Mouse (Mus musculus): ENCODE measurements around the gene Smbd1. TPM values are rescaled to one million over a fixed set of nuclear protein-coding genes. Genes with fewer than 3 reads are reported as not detected.

Smbd1 gene
- polyA plus RNA-seq, 1 experiment from 2014 or later = not detected

DNA sequence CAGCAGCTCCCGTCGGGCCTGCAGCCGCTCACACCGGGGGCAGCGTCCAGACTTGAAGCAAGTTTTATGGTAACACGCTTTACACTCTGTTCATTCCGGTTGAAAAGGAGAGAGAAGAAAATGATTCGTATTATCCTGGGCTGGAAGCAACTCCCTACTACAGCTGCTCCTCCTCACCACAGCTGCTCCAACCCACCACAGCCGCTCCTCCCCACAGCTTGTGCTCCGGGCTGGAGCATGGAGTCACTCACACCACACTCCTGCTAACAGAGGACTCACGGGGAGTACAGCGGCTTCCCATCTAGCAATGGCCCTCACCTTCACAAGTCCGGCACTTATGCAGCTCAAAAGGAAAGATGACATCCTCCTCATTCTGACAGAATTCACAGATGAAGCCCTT lies 13.8 kb upstream of the Smbd1 start:
- Histone ChIP-seq H3K4me1 (no peaks in the 10 kb centered on the region), H3K27me3 (no peaks in the 10 kb centered on the region), H3K27ac (no peak overlapping the region), H3K9ac (no peak overlapping the region), H3K36me3 (peaks cover 74% of the 10 kb centered on the region), H3K9me3 (no peaks in the 10 kb centered on the region), H3K4me2 (replicated peaks) (no peak overlapping the region), H3K4me3 (no peak overlapping the region)
- no peak for ATAC-seq (ENCODE audit: low FRiP score, low read depth)
- 80% methylated on average over 13 of the region's 13 CpGs for WGBS

DNA sequence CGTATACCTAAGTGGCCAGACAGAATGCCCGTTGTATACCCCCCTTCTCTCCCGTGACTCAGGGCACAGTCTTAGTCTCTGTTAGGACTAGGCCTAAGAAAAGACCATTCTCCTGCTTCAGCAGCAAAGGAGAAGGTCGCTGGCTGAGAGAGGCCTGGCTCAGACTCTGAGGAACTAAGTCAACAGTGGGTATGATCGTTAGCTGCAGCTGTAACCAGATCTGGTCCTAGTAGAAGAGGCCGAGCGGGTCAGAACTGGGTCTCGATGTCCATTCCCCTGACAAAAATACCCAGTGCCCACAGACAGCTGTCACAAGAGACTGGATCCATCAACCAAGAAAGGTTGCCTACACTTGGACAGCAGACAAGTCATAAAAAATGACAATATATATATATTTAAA lies 13.2 kb upstream of the Smbd1 start:
- Histone ChIP-seq H3K9ac (no peak overlapping the region), H3K27me3 (no peaks in the 10 kb centered on the region), H3K4me2 (replicated peaks) (no peak overlapping the region), H3K9me3 (no peaks in the 10 kb centered on the region), H3K4me3 (no peak overlapping the region), H3K4me1 (no peaks in the 10 kb centered on the region), H3K36me3 (peaks cover 68% of the 10 kb centered on the region), H3K27ac (no peak overlapping the region)
- ATAC-seq (ENCODE audit: low FRiP score, low read depth) = no peak
- WGBS = 79% methylated on average over 8 of the region's 8 CpGs

- no peak overlapping the region for H3K4me2 ChIP-seq (replicated peaks)
- H3K4me1 ChIP-seq = no peaks in the 10 kb centered on the region
- H3K27me3 ChIP-seq = no peaks in the 10 kb centered on the region
- H3K9ac ChIP-seq = no peak overlapping the region
- no peak for ATAC-seq (ENCODE audit: low FRiP score, low read depth)
- H3K9me3 ChIP-seq = no peaks in the 10 kb centered on the region
- 82% methylated on average over 5 of the region's 5 CpGs for WGBS
- H3K36me3 ChIP-seq = peaks cover 66% of the 10 kb centered on the region
- no peak overlapping the region for H3K4me3 ChIP-seq
- no peak overlapping the region for H3K27ac ChIP-seq
These were observed 12.6 kb upstream of the Smbd1 start for GRCm38 (mm10) chr16:32822881-32823280.

- ATAC-seq (ENCODE audit: low FRiP score, low read depth) = no peak
- peaks cover 62% of the 10 kb centered on the region for H3K36me3 ChIP-seq
- no peaks in the 10 kb centered on the region for H3K9me3 ChIP-seq
- H3K9ac ChIP-seq = no peak overlapping the region
- no peak overlapping the region for H3K4me2 ChIP-seq (replicated peaks)
- no peaks in the 10 kb centered on the region for H3K27me3 ChIP-seq
- WGBS = 81% methylated on average over 6 of the region's 6 CpGs
- H3K4me3 ChIP-seq = no peak overlapping the region
- H3K27ac ChIP-seq = no peak overlapping the region
- H3K4me1 ChIP-seq = no peaks in the 10 kb centered on the region
These were observed 12.2 kb upstream of the Smbd1 start for GRCm38 (mm10) chr16:32822450-32822827.

DNA sequence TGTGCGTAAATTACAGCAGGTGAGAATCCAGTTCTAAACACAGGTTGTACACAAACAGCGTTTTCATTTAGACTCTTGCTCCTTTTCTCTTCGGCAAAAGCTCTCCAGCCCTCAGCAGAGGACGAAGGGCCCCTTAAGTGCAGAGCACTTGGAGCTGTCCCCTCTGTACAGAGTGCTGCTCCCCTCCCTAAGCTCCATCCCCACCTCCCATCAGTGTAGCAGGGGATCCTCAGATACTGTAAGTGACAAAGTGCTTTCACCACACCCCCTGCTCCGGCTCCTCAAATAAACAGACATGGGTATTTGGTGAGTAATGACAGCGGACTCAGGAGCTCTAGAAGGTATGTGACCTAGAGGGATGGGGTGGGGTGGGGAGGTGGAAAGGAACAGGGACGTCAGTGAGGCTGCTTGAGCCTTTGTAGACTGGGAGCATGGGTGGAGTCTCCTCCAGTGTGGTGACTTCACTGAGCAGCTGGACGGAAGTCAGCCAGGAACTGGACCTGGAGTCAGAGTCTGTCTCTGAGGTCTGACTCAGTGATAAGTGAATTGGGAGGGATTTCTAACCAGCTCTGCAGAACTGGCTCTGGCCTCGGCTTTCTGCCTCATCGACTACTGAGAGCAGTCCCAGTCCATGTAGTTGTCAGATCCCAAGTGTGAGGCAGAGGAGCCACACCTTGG lies 11.6 kb upstream of the Smbd1 start:
- no peak overlapping the region for H3K4me3 ChIP-seq
- H3K27ac ChIP-seq = no peak overlapping the region
- no peaks in the 10 kb centered on the region for H3K4me1 ChIP-seq
- ATAC-seq (ENCODE audit: low FRiP score, low read depth) = 0 out of 2 replicates have a peak, but pooled peaks have one; percentile 44
- H3K9me3 ChIP-seq = no peaks in the 10 kb centered on the region
- no peak overlapping the region for H3K4me2 ChIP-seq (replicated peaks)
- H3K9ac ChIP-seq = no peak overlapping the region
- peaks cover 56% of the 10 kb centered on the region for H3K36me3 ChIP-seq
- no peaks in the 10 kb centered on the region for H3K27me3 ChIP-seq
- WGBS = 65% methylated on average over 10 of the region's 10 CpGs

DNA sequence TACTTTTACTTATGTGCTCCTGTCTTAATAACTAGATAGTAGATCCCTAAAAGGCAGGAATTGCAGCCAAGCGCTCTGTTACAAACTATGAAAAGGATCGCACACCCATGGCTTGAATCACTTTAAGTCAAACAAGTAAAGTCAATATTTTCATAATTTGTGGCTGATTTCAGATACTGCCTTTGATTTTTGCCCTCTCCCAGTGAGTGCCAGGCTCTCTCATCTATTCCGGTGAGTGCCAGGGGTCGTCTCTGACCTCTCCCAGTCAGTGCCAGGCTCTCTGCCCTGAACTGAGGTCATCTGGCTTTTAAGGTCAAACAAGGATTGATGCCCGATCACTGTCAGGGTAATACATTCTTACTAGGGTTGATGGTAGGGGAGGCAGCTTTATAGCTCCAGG lies 8.2 kb upstream of the Smbd1 start:
- no peaks in the 10 kb centered on the region for H3K27me3 ChIP-seq
- H3K27ac ChIP-seq = no peak overlapping the region
- H3K4me2 ChIP-seq (replicated peaks) = no peak overlapping the region
- peaks cover 16% of the 10 kb centered on the region for H3K4me1 ChIP-seq
- 87% methylated on average over 5 of the region's 5 CpGs for WGBS
- ATAC-seq (ENCODE audit: low FRiP score, low read depth) = no peak
- peaks cover 22% of the 10 kb centered on the region for H3K36me3 ChIP-seq
- H3K4me3 ChIP-seq = no peak overlapping the region
- H3K9me3 ChIP-seq = no peaks in the 10 kb centered on the region
- H3K9ac ChIP-seq = no peak overlapping the region

GRCm38 (mm10) chr16:32818036-32818435 lies 7.8 kb upstream of the Smbd1 start:
- Histone ChIP-seq H3K36me3 (peaks cover 18% of the 10 kb centered on the region), H3K27ac (no peak overlapping the region), H3K4me1 (peaks cover 16% of the 10 kb centered on the region), H3K9me3 (no peaks in the 10 kb centered on the region), H3K4me3 (no peak overlapping the region), H3K27me3 (no peaks in the 10 kb centered on the region), H3K4me2 (replicated peaks) (no peak overlapping the region), H3K9ac (no peak overlapping the region)
- WGBS = 89% methylated on average over 4 of the region's 4 CpGs
- ATAC-seq (ENCODE audit: low FRiP score, low read depth) = no peak

- Histone ChIP-seq H3K4me1 (peaks cover 16% of the 10 kb centered on the region), H3K4me2 (replicated peaks) (peak overlapping the region; percentile 60), H3K27me3 (0 out of 2 replicates have a peak, but pooled peaks cover 3% of the 10 kb centered on the region), H3K9me3 (no peaks in the 10 kb centered on the region), H3K9ac (no peak overlapping the region), H3K4me3 (peak overlapping the region; percentile 26), H3K27ac (no peak overlapping the region), H3K36me3 (no peaks in the 10 kb centered on the region)
- ATAC-seq (ENCODE audit: low FRiP score, low read depth) = peak; percentile 55; the same call in 1 of the 2 replicates
- 4% methylated on average over 6 of the region's 6 CpGs for WGBS
These were observed 4.9 kb upstream of the Smbd1 start for GRCm38 (mm10) chr16:32815160-32815605.

DNA sequence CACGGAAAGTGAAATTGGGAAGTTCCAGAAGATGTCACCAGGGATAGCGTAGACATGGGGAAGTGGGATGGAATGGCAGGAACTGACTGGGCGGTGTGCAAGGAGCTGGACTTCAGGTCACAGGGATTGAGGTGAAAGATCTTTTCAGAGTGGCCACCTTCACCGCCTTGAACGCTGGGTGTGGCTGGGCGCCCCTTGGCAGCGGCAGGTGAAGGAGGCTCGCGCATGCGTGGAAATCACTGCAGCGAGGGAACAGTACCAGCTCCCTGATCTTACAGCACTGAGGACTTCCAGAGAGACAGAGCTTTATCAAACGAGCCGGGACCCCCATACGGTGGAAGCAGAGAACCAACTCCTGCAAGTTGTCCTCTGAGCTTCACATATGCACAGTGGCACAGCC lies 4.3 kb upstream of the Smbd1 start:
- 27% methylated on average over 14 of the region's 14 CpGs for WGBS
- 0 out of 2 replicates have a peak, but pooled peaks cover 3% of the 10 kb centered on the region for H3K27me3 ChIP-seq
- H3K4me3 ChIP-seq = peak overlapping the region; percentile 26
- no peaks in the 10 kb centered on the region for H3K36me3 ChIP-seq
- H3K9me3 ChIP-seq = no peaks in the 10 kb centered on the region
- H3K4me1 ChIP-seq = peaks cover 16% of the 10 kb centered on the region
- no peak for ATAC-seq (ENCODE audit: low FRiP score, low read depth)
- H3K9ac ChIP-seq = no peak overlapping the region
- H3K27ac ChIP-seq = no peak overlapping the region; the same call in 1 of the 2 replicates
- peak overlapping the region; percentile 60 for H3K4me2 ChIP-seq (replicated peaks)

GRCm38 (mm10) chr16:32813771-32814170 lies 3.5 kb upstream of the Smbd1 start:
- H3K4me2 ChIP-seq (replicated peaks) = no peak overlapping the region
- ATAC-seq (ENCODE audit: low FRiP score, low read depth) = no peak
- WGBS = 64% methylated on average over 3 of the region's 3 CpGs

DNA sequence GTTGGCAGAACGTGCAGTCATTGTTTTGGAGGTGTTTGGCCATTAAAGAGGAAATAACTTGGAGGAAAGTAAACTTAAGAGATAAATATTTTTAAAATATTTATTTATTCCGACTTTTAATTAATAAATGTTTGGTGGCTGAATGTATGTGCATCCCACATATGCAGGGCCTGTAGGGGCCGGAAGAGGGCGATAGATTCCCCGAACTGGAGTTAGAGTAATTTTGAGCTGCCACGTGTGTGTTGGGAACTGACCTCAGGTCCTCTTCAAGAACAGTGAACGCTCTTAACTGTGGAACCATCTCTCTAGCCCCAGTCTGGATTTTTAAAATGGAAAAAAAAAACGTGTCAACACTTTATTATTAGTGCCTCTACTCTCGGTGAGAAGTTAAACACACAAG lies 3.1 kb upstream of the Smbd1 start:
- no peaks in the 10 kb centered on the region for H3K36me3 ChIP-seq
- WGBS = 47% methylated on average over 9 of the region's 9 CpGs
- H3K27ac ChIP-seq = no peak overlapping the region
- peaks cover 16% of the 10 kb centered on the region for H3K4me1 ChIP-seq
- no peaks in the 10 kb centered on the region for H3K9me3 ChIP-seq
- ATAC-seq (ENCODE audit: low FRiP score, low read depth) = no peak
- peak overlapping the region; percentile 43 for H3K4me2 ChIP-seq (replicated peaks)
- 0 out of 2 replicates have a peak, but pooled peaks cover 3% of the 10 kb centered on the region for H3K27me3 ChIP-seq
- no peak overlapping the region for H3K9ac ChIP-seq
- no peak overlapping the region for H3K4me3 ChIP-seq

More at GRCm38 (mm10) chr16:32813771-32814170, 3.5 kb upstream of the Smbd1 start:
- Histone ChIP-seq H3K27me3 (0 out of 2 replicates have a peak, but pooled peaks cover 3% of the 10 kb centered on the region), H3K9ac (no peak overlapping the region), H3K4me3 (no peak overlapping the region), H3K4me1 (peaks cover 16% of the 10 kb centered on the region), H3K36me3 (no peaks in the 10 kb centered on the region), H3K27ac (no peak overlapping the region), H3K9me3 (no peaks in the 10 kb centered on the region)

- H3K4me1 ChIP-seq = peaks cover 18% of the 10 kb centered on the region
- no peak overlapping the region for H3K27ac ChIP-seq
- H3K4me3 ChIP-seq = no peak overlapping the region
- peak overlapping the region; percentile 43 for H3K4me2 ChIP-seq (replicated peaks)
- no peak overlapping the region for H3K9ac ChIP-seq
- H3K9me3 ChIP-seq = no peaks in the 10 kb centered on the region
- 0 out of 2 replicates have a peak, but pooled peaks cover 3% of the 10 kb centered on the region for H3K27me3 ChIP-seq
- ATAC-seq (ENCODE audit: low FRiP score, low read depth) = peak; percentile 41; the same call in 1 of the 2 replicates
- 1% methylated on average over 9 of the region's 9 CpGs for WGBS
- no peaks in the 10 kb centered on the region for H3K36me3 ChIP-seq
These were observed 2.6 kb upstream of the Smbd1 start for GRCm38 (mm10) chr16:32812888-32813361.

Measured in limb, embryonic 13.5 days (tissue).